Mouse (Mus musculus): ENCODE measurements around the gene Unc119.

The Unc119 gene

DNA sequence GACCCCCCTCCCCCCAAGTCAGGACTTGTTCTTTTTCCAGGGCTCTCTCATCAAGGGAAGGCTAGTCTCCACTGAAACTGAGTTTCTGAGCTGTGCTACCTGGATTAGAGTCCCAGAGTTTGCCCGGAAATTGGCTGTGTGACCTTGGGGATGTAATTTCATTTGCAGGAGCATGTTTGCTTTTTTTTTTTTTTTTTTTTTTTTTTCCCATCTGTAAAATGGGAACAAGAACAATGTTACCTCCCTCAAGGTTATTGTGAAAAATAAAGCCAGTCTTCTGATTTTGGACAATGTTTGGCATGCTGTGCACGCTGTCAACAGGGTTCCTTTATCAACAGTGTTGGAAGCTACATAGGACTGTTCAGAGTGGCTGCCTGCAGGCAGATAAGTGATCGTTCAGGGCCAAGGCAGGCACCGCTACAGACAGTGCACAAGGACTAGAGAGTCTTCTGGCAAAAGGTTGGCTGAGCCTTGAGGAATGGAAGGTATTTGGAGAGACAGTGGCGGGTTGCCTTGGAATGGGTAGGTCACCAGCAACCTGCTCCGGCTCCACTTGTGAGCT, 1.1 kb downstream of the Unc119 start:
- no peak for DNase-seq (ENCODE audit: low spot score in 2 of 2)

DNA sequence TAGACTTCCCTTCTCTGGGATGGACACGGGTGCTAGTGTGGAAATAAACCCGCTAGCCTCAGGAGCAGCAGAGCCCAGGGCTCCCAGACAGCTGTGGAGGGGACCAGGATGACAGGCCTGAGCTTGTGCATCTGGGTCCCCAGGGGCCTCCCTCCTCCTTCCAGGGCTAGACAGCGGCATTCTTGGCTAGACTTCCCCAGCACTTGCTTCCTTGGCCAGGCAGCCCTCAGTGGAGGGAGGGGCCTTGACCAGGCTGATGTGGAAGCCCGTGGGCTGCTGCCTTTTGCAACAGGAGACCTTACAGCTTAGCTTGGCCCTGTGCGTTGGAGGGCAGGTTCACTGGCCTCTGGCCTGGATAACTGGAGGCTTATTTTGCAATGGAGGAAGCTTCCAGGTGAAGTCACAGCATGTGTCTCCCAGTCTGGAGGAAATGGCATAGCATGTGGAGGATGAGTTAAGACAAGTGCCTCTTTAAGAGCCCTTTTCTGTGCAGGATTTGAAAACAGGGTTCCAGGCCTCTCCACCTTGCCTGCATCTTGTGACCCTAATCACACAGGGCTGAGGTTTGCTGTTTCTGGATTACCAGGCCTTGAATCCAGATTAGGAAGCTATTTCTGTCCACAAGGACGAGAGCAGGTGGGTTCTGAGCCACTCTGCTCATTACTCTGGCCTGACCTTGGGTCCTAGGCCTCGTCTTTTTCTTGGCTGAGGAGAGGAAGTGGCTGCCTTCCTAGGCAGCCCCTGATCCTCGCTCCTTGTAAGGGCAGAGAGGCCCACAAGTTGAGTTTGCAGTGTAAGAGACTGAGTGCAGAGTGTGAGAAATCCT, 1.8 kb downstream of the Unc119 start:
- DNase-seq (ENCODE audit: low spot score in 2 of 2), result peak in 1 of 2 experiments; percentile 71

DNA sequence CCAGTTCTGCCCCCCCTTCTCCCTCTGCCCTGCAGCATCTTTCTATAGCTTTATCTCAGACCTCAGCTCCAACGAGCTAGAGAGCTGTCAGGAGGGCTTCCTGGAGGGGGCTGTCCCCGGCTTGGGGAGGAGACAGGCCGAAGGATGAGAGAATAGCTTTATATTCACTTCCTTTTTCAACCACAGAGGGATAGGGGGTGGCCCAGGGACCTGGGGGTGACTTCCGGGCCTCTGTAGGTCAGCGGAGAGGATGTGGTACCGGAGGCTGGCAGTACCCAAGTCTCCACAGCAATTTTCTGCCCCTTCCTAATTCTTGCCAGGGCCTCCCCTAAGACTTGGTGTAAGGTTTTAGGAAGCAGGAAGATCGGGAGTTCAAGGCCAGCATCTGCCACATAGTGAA, 2.5 kb downstream of the Unc119 start:
- no peak for DNase-seq (ENCODE audit: low spot score in 2 of 2)

DNA sequence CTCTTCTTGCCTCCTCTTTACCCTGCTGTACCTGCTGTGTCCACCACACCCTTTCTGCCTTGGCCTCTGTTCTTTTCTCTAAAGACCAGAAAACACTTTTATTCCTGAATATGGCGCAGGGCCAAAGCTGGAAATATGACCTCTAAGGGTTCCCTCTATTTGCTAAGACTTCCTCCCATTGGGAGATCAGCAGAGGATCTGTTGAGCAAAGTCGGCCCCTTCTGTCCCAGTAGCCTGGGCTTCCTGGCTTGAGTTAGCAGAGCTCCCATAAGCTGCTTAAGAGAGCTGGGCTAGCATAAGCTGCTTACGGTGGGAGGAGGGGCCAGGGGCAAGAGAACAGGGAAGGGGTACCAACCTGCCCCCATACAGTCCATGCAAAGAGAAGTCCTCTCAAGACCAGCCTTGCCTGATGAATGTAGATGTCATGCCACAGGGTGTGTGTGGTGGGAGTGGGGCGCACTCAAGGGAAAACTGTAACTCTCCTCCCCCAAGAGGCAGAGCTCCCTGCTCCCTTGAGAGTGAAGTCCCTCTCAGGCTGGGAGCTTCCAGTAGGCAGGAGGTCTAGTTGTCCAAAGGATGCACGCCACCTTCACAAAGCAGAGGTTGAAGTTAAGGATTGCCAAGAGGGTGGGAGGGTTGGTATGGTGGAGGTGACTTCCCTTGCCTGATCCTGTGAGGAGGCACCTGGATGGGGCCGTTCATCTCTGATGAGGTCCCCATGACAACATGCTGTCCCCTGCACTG, 3.2 kb downstream of the Unc119 start:
- peak in 1 of 2 experiments; percentile 2 for DNase-seq (ENCODE audit: low spot score in 2 of 2)

DNA sequence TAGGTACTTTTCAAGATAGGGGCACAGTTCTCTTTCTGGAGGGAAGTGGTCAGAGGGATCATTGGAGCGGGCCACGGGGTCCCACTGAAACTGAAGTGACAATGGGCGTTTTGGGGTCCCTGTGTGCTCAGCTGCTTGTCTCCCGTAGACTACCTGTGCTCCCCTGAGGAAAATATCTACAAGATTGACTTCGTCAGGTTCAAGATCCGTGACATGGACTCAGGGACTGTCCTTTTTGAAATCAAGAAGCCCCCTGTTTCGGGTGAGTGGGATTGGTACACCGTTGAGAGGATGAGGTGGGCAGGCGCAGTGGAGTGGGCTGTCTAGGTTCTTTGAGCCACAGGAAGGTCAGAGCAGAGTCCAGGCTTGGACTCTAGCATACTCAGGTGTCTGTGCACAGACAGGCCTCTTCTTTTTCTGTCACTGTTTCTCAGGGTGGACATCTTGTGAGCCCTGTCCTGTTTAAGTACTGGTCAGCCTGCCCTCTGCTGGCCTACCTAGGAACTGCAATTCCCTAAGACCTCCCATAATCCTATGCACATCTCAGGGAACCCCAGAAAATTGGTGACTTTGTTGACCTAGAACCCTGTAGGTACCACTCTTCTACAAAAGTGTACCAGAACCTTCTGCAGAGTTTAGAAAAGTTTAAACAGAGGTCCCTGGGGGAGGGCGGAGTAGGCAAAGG, 3.9 kb downstream of the Unc119 start:
- DNase-seq (ENCODE audit: low spot score in 2 of 2), result peak; percentile 58 to 64

DNA sequence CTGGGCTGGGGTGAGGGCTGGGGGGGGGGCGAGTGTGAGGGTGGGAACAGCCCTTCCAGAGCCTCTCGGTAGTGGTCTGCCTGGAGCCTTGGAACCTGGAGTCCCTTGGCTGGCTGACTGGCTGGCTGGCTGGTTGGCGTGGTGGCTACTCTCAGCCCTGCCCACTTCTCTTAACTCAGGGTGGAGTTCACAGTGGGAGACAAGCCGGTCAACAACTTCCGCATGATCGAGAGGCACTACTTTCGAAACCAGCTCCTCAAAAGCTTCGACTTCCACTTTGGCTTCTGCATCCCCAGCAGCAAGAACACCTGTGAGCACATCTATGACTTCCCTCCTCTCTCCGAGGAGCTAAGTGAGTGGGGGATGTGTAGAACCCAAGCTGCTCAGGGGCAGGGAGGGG, 4.6 kb downstream of the Unc119 start:
- DNase-seq (ENCODE audit: low spot score in 2 of 2), result no peak

DNA sequence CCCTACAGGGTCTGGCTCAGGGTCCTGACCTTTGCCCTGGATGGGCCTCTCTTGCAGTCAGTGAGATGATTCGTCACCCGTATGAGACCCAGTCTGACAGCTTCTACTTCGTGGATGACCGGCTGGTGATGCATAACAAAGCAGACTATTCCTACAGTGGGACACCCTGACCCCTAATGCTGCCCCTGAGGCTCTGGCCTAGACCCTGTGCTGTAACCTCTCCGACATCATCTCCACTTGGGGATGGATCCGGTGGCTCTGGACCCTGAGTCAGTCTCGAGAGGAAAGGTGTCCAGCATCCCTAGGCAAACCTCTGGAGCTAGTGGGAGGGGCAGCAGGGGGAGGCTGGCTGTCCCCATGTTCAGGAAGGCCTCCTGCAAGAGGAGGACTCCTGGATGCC, 5.2 kb downstream of the Unc119 start:
- no peak for DNase-seq (ENCODE audit: low spot score in 2 of 2)

DNA sequence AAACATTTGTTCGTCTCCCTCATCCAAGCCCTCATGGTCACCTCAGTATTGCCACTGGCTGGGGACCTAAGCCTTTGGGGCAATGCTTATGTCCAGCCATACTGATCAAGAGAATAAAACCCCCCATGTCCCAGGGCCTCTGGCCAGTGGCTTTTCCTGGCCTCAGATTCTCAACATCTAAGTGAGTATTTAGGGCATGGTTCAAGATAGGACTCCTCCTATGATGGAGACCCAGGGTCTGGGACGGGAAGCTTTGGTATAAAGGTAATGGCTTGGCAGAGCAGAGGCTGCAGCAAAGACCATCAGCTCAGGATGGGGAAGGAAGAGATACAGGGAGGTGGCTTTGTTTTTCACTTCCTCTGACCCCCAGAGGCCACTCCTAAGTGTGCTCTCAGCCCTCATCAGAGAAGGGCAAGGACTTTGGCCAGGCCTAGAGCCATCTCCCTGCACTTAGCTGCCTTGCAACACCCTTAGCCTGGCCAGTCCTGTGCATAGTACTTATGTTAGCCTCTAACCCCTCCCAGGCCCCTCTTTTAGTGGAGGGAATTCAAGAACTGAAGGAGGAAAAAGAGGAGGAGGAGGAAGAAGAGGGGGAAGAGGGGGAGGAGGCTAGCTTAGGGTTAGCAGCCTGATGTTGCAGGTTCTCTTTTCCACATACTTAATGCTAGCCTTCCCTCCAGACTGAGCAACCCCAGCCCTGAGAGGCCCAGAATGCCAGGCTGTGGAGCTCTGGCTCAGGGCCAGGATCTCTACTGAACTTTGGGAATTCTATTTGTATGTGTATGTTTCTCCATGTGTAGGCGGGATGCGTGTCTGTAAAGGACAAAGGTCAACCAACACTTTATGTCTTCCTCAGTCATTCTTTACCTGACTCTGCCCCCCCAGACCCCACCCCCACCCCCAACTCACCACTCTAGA, 6.4 kb downstream of the Unc119 start:
- no peak for DNase-seq (ENCODE audit: low spot score in 2 of 2)

DNA sequence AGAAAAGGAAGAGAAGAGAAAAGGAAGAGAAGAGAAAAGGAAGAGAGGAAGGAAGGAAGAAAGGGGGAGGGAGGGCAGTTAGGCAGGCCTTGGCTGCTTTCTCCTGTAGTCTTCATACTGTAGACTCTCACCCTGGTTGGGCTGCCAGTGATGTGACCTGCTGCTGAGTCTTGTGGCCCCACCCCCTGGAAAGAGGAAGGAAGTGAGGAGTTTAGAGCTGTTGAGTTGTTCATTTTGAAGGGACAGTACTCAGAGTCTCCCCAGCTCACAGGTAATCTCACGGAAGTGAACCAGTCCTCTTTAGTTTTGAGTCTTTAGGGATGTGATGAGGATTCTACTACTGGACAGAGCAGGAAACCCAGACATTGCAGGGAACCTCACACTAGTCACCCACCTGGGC, 9.8 kb downstream of the Unc119 start:
- no peak for DNase-seq (ENCODE audit: low spot score in 2 of 2)

DNA sequence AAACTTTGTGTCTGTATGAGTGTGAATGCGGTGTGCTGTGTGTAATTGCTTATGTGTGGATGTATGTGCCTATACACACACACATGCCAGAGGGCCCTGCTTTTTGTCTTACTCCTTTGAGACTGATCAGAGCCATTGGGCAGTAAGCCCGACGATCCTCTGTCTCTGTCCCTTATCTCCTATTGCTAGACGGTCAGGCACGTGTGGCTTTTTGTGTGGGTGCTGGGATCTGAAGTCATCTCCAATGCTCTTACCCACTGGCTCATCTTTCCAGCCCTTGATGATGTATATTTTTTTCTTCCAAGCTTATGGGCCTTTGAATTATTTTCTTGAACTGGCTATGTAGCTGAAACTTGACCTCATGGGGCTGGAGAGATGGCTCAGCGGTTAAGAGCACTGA, 11.6 kb downstream of the Unc119 start:
- DNase-seq (ENCODE audit: low spot score in 2 of 2), result no peak

DNA sequence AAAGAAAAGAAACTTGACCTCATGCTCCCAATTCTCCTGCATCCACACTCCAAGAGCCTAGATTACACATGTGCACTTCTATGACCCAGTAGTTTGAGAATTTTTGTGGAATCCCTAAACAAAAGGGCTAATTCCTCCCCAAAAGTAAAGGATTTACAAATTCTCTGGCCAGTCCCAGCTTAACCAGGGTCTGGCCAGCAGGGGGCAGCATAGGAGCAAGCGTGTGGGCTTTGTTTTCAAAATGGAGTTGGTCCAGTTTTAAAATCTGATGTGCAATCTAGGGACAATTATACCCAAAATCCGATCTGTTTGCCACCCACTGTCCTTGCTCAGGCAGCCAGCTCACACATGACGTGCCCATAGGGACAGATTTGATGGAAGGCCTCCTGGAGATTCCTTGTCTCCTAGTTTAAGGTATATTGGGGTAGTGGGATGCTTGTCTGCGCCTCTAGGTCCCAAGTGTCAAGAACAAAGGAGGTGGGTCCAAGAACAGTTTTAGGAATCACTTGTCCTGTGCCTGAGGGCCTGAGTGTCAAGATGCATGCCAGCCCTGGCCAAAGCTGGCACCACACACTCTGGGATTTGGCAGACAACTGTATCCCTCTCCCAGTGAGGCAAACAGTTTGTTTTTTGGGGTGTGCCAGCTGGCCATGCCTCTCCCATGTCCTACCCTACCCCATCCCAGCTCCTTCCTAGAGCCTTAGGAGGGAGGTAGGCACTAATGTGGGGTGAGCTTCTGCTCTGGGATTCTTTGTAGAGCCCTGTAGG, 12.4 kb downstream of the Unc119 start:
- peak in 1 of 2 experiments; percentile 58 for DNase-seq (ENCODE audit: low spot score in 2 of 2)

DNA sequence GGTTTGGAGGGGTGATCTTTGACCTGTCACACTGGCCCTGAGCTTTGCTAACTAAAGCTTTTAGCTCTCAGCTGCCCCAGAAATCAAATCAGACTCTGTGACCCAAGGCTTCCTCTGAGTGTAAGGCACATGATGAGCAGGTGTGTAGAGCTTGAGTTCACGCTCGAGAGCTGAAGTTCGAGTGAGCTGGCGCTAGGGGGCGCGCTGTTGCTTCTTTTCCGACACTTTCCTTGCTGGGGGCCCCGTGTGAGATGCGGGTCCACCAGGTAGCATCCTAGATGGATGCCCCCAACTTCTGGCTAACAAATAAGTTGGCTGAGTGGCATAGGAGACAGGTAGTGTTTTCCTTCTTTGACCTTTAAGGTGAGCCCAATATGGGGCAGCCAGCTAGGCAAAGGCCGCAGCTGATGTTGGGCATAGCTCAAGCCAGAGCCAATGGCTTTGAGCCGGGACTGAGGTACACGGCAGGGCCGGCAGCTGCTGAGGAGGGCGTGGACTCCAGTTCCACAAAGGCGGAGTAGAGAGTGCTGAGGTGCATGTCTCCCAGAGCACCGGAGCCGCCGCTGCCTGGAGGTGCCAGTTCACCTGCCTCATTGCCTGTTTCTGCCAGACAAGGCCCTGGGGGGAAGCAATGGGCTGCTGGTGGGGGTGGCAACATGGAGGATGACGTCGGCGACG, 15.2 kb downstream of the Unc119 start:
- DNase-seq (ENCODE audit: low spot score in 2 of 2), result no peak

DNA sequence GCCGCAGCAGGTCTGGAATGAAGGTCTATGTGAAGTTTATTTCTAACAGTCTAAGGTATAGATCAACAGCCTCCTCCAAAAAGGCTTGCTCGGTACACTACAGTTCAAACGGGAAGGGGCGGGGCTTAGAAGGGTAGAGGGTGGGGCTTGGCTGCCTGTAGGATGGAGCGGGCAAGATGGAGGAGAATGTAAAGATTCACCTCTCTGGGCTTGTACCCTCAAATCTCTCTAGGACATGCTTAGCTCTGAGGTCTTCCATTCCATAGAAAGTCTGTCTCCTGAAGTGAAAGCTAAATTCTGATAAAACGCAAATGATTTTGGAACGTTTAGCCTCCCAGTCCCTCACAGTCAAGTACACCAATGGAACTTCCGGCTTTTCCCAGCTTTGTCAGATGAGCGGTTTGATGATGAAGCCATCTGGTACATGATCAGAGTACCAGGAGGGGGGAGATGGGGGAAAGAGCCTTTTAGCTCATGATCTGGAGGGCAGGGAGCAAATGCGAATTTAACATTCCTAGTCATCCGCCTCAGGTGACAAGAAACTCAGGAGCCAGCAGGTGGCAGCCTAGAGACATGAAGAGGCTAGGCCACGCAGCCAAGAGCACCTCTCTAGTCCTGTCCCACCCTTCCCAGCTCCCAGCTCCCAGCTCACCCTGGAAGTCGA, 17.0 kb downstream of the Unc119 start:
- peak; percentile 69 to 78 for DNase-seq (ENCODE audit: low spot score in 2 of 2)

DNA sequence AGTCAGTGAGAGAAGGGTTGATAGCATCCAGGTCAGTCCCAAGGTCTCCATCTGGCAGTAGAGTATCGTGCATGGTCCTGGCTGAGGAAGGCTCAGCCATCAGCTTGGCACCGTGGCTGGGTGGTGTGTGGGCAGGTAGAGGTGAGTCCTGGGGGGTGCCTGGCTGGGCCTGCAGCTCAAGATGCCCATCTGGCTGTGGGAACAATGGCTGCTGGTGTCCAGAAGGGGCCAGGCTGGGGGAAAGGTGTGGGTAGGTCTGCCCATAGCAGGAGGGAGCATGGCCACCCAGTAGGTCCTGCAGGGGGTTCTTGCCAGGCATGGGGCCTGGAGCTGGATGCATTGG, 17.5 kb downstream of the Unc119 start:
- no peak for DNase-seq (ENCODE audit: low spot score in 2 of 2)

DNA sequence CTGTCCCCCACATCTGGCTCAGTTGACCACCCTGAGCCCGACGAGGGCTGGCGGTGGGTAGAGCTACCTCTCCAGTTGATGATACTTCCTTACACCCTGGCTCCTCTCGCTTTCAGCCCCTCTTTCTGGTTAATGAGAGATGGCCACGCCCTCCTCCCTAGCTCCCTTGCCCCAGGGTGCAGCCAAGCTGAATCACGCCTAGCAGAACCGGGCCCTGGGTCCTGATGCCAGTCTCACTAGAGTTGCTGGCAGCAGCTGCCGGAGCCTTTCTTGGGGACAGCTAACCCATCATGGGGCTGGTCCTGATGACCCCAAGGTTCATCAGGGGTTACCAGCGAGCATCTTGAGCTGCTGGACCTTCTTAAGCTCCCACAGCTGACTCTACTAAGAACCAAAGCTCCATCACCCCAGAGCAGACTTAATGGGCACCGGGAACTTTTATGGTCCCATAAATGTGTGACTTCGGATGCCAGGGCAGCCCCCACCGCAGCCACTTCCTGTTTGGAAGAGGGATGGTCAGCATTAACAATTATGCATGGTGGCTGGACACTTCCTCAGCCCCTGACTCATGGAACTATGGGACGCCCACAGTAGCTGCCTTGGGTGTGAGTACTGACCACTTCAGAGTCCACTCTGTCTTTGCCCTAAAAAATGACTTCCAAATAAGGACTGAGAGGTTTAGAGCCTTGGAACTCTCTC, 20.2 kb downstream of the Unc119 start:
- no peak for DNase-seq (ENCODE audit: low spot score in 2 of 2)

DNA sequence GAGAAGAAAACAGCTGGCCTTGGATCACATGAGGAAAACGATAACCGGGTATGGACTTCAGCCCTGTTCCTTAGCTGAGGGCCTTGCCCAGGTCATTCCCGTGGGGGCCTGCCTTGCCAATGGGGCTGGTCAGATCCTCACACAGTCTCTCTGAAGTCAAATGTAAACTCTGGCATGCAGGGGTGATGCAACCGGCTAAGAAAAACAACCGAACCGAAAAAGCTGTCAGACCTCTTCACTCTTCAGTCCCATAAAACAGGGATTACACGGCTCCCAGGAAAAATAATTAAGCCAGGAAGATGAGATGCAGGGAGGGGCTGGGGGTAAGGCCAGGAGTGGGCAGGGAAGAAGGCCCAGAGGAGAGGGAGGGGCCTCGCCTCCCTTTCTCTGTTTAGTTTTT, 20.8 kb downstream of the Unc119 start:
- peak in 1 of 2 experiments; percentile 50 for DNase-seq (ENCODE audit: low spot score in 2 of 2)

DNA sequence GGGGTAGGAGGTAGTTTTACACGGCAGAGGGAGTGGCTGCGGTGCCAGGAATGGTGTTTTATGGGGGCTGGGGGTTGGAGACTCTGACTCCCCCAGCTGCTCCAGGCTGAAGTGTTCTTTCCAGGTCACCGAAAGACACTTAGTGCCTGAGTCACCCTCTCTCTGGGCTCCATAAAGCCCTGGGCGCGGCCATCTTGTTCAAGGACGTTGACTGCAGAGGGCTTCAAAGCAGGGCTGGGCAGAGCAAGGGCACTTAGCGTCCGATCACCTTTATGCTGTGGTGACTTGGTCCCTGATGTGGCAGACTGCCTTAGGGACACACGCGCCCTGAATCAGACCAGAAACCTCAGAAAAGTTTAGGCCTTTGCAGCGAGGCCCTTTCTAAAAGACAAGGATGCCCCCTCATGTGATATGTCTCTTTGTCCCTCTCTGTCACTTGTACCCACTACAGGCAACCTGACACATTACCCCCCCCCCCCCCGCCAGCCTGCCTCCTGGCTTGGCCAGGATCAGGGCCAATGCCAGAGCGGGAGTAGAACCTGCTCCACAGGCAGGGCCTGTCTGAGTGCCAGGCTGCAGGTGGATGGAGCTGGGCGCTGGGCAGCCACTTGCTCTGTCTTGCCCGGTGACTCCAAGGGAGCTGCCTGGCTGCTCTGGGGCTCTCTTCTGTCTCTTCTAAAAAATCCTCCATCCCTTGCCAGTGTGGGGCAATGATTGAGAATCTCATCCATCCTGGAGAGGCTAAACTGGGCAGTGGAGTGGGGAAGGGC, 24.4 kb downstream of the Unc119 start:
- peak; percentile 61 to 69 for DNase-seq (ENCODE audit: low spot score in 2 of 2)

DNA sequence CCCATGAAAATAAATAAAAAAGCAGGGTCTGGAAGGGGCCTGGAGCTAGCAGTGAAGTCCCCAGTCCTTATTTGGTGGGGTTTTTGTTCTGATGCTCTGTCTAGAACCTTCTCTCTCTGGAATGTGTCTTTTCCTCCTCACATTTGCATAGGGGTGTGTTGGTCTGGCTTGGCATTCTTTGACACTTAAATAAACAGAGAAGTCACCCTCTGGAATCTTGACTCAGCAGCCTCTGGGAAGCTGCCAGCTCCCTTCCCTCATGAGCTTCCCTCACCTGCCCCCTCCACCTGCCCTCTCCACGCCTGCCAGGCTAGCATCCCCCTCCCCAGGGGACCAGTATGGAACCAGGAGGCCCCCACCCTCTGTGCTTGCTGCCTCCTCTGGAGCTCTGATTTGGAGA, 27.1 kb downstream of the Unc119 start:
- DNase-seq (ENCODE audit: low spot score in 2 of 2), result no peak

All from urinary bladder, postnatal 36 days (tissue).